Mouse (Mus musculus) heart, adult 11 months (tissue): Measurements from ENCODE around the gene Clp1.

Experiments used
- DNase-seq: peaks from one replicate; pipeline ENCODE4 v3.0.0; 2022

Gene Clp1

GRCm38 (mm10) chr2:84727172-84727858 lies at the start of gene Clp1:
TSS of gene Clp1 (minus strand) at chr2:84727350.
- DNase-seq, result peak; percentile 99

GRCm38 (mm10) chr2:84775665-84776064 lies 48.5 kb upstream of the Clp1 start:
- peak; percentile 95 for DNase-seq

- no peak for DNase-seq
Measured at GRCm38 (mm10) chr2:84775241-84775640, 48.1 kb upstream of the Clp1 start, which contains the start of gene Serping1. TSS of gene Serping1 (minus strand) at chr2:84775444.

- peak; percentile 99 for DNase-seq
Measured at GRCm38 (mm10) chr2:84774751-84775150, 47.6 kb upstream of the Clp1 start.

GRCm38 (mm10) chr2:84773195-84773594 lies 46.0 kb upstream of the Clp1 start:
- DNase-seq, result peak; percentile 94

- DNase-seq, result no peak
Measured at GRCm38 (mm10) chr2:84772454-84772853, 45.3 kb upstream of the Clp1 start.

- peak; percentile 98 for DNase-seq
Measured at GRCm38 (mm10) chr2:84770501-84770900, 43.4 kb upstream of the Clp1 start.

GRCm38 (mm10) chr2:84762818-84763217 lies 35.7 kb upstream of the Clp1 start:
- no peak for DNase-seq

- DNase-seq, result no peak
Measured at GRCm38 (mm10) chr2:84762295-84762694, 35.1 kb upstream of the Clp1 start.

- no peak for DNase-seq
Measured at GRCm38 (mm10) chr2:84761840-84762239, 34.7 kb upstream of the Clp1 start.

- DNase-seq, result no peak
Measured at GRCm38 (mm10) chr2:84761309-84761708, 34.2 kb upstream of the Clp1 start.

- DNase-seq, result no peak
Measured at GRCm38 (mm10) chr2:84760777-84761176, 33.6 kb upstream of the Clp1 start.

GRCm38 (mm10) chr2:84758542-84759127 lies 31.5 kb upstream of the Clp1 start:
- no peak for DNase-seq

GRCm38 (mm10) chr2:84757026-84757682 lies 30.0 kb upstream of the Clp1 start:
- DNase-seq, result no peak

GRCm38 (mm10) chr2:84756245-84756644 lies 29.1 kb upstream of the Clp1 start:
- no peak for DNase-seq

GRCm38 (mm10) chr2:84750115-84750514 lies 23.0 kb upstream of the Clp1 start:
- DNase-seq, result peak; percentile 96

- peak; percentile 92 for DNase-seq
Measured at GRCm38 (mm10) chr2:84744126-84744525, 17.0 kb upstream of the Clp1 start.

GRCm38 (mm10) chr2:84743561-84743960 lies 16.4 kb upstream of the Clp1 start, which contains the start of gene Gm19426:
TSS of gene Gm19426 (minus strand) at chr2:84743655.
- DNase-seq, result peak; percentile 98

GRCm38 (mm10) chr2:84742451-84743283 lies 15.5 kb upstream of the Clp1 start:
- peak; percentile 93 for DNase-seq

GRCm38 (mm10) chr2:84741841-84742450 lies 14.8 kb upstream of the Clp1 start:
- DNase-seq, result no peak

GRCm38 (mm10) chr2:84740608-84741333 lies 13.6 kb upstream of the Clp1 start:
- peak; percentile 88 for DNase-seq
